Mouse (Mus musculus): ENCODE data around the gene Nek8.

GRCm38 (mm10) chr11:78166640-78167039, 9.8 kb downstream of the Nek8 start:
- TF ChIP-seq CTCF (IDR thresholded peaks at IDR 0.05; ENCODE audit: low read depth), result no peak
- no peak for TF ChIP-seq EP300 (IDR thresholded peaks at IDR 0.05; ENCODE audit: low read depth)

Measured in liver, postnatal 0 days (tissue).